Mouse (Mus musculus): ENCODE measurements around the gene Tarbp1. TPM values are rescaled to one million over a fixed set of nuclear protein-coding genes. Genes with fewer than 3 reads are reported as not detected.
"Not testable (repeated sequence)": the region's sequence is repeated elsewhere in the genome, so short reads cannot be mapped to it uniquely, and the experiment has no call there.

The Tarbp1 gene
- polyA plus RNA-seq, 1 experiment from 2014 or later: 1.1 TPM

- peak; percentile 70 for ATAC-seq (ENCODE audit: low FRiP score, low TSS enrichment)
- WGBS: 38% methylated on average over 8 of the region's 8 CpGs
Measured at GRCm38 (mm10) chr8:126481494-126482347, 6.9 kb upstream of the Tarbp1 start.

GRCm38 (mm10) chr8:126480366-126480765 is 5.5 kb upstream of the Tarbp1 start:
- no peak for ATAC-seq (ENCODE audit: low FRiP score, low TSS enrichment)

More at GRCm38 (mm10) chr8:126481494-126482347, 6.9 kb upstream of the Tarbp1 start:
- Histone ChIP-seq H3K9ac (ENCODE audit: low read length) (no peak overlapping the region), H3K4me2 (replicated peaks; ENCODE audit: low read depth) (no peak overlapping the region), H3K9me3 (ENCODE audit: control insufficient read depth, low read length) (no peaks in the 10 kb centered on the region), H3K27me3 (ENCODE audit: control insufficient read depth, insufficient read depth, low read length) (no peaks in the 10 kb centered on the region), H3K36me3 (ENCODE audit: control insufficient read depth, insufficient read depth, low read length) (no peaks in the 10 kb centered on the region), H3K27ac (replicated peaks) (no peak overlapping the region), H3K4me3 (ENCODE audit: low read depth, low read length) (no peak overlapping the region), H3K4me1 (replicated peaks; ENCODE audit: control insufficient read depth, insufficient read depth) (no peaks in the 10 kb centered on the region)
- TF ChIP-seq EP300 (optimal IDR thresholded peaks at IDR 0.05): no peak
- TF ChIP-seq CTCF (IDR thresholded peaks at IDR 0.05; ENCODE audit: low read depth): peak; percentile 79
- peak; percentile 63 for DNase-seq (ENCODE audit: low spot score)

GRCm38 (mm10) chr8:126478714-126479113 is 3.8 kb upstream of the Tarbp1 start:
- Histone ChIP-seq H3K9me3 (ENCODE audit: control insufficient read depth, low read length) (no peaks in the 10 kb centered on the region), H3K4me2 (replicated peaks; ENCODE audit: low read depth) (no peak overlapping the region), H3K4me1 (replicated peaks; ENCODE audit: control insufficient read depth, insufficient read depth) (0 out of 2 replicates have a peak, but pooled peaks cover 2% of the 10 kb centered on the region), H3K4me3 (ENCODE audit: low read depth, low read length) (no peak overlapping the region), H3K27ac (replicated peaks) (no peak overlapping the region), H3K36me3 (ENCODE audit: control insufficient read depth, insufficient read depth, low read length) (no peaks in the 10 kb centered on the region), H3K9ac (ENCODE audit: low read length) (no peak overlapping the region), H3K27me3 (ENCODE audit: control insufficient read depth, insufficient read depth, low read length) (no peaks in the 10 kb centered on the region)
- TF ChIP-seq EP300 (optimal IDR thresholded peaks at IDR 0.05): no peak
- TF ChIP-seq CTCF (IDR thresholded peaks at IDR 0.05; ENCODE audit: low read depth): no peak
- 14% methylated on average over 3 of the region's 3 CpGs for WGBS
- ATAC-seq (ENCODE audit: low FRiP score, low TSS enrichment) (no peak), DNase-seq (ENCODE audit: low spot score) (no peak)

More at GRCm38 (mm10) chr8:126480366-126480765, 5.5 kb upstream of the Tarbp1 start:
- no peak overlapping the region for H3K27ac ChIP-seq (replicated peaks)
- DNase-seq (ENCODE audit: low spot score): no peak
- no peak overlapping the region for H3K4me3 ChIP-seq (ENCODE audit: low read depth, low read length)
- WGBS: 69% methylated on average over 2 of the region's 2 CpGs
- no peaks in the 10 kb centered on the region for H3K36me3 ChIP-seq (ENCODE audit: control insufficient read depth, insufficient read depth, low read length)
- H3K4me1 ChIP-seq (replicated peaks; ENCODE audit: control insufficient read depth, insufficient read depth): no peaks in the 10 kb centered on the region
- H3K9ac ChIP-seq (ENCODE audit: low read length): no peak overlapping the region
- H3K4me2 ChIP-seq (replicated peaks; ENCODE audit: low read depth): no peak overlapping the region
- no peak for TF ChIP-seq EP300 (optimal IDR thresholded peaks at IDR 0.05)
- no peak for TF ChIP-seq CTCF (IDR thresholded peaks at IDR 0.05; ENCODE audit: low read depth)
- no peaks in the 10 kb centered on the region for H3K27me3 ChIP-seq (ENCODE audit: control insufficient read depth, insufficient read depth, low read length)
- no peaks in the 10 kb centered on the region for H3K9me3 ChIP-seq (ENCODE audit: control insufficient read depth, low read length)

- not testable (repeated sequence) for H3K4me1 ChIP-seq (replicated peaks; ENCODE audit: control insufficient read depth, insufficient read depth); H3K27ac ChIP-seq (replicated peaks); H3K9ac ChIP-seq (ENCODE audit: low read length); H3K4me3 ChIP-seq (ENCODE audit: low read depth, low read length); H3K9me3 ChIP-seq (ENCODE audit: control insufficient read depth, low read length); H3K27me3 ChIP-seq (ENCODE audit: control insufficient read depth, insufficient read depth, low read length); H3K4me2 ChIP-seq (replicated peaks; ENCODE audit: low read depth); H3K36me3 ChIP-seq (ENCODE audit: control insufficient read depth, insufficient read depth, low read length); ATAC-seq (ENCODE audit: low FRiP score, low TSS enrichment)
- 49% methylated on average over 29 of the region's 29 CpGs for WGBS
- peak; percentile 39; the same call in 1 of the 2 replicates for TF ChIP-seq CTCF (IDR thresholded peaks at IDR 0.05; ENCODE audit: low read depth)
- peak; percentile 25 for DNase-seq (ENCODE audit: low spot score)
Measured at GRCm38 (mm10) chr8:126476151-126476855, 1.4 kb upstream of the Tarbp1 start.

GRCm38 (mm10) chr8:126475738-126476137 is 873 bp upstream of the Tarbp1 start:
- H3K27ac ChIP-seq (replicated peaks): not testable (repeated sequence)
- 57% methylated on average over 8 of the region's 8 CpGs for WGBS

More at GRCm38 (mm10) chr8:126475738-126476137, 873 bp upstream of the Tarbp1 start:
- not testable (repeated sequence) for ATAC-seq (ENCODE audit: low FRiP score, low TSS enrichment); H3K9me3 ChIP-seq (ENCODE audit: control insufficient read depth, low read length); H3K36me3 ChIP-seq (ENCODE audit: control insufficient read depth, insufficient read depth, low read length); H3K4me3 ChIP-seq (ENCODE audit: low read depth, low read length); H3K4me2 ChIP-seq (replicated peaks; ENCODE audit: low read depth); H3K4me1 ChIP-seq (replicated peaks; ENCODE audit: control insufficient read depth, insufficient read depth); H3K9ac ChIP-seq (ENCODE audit: low read length); DNase-seq (ENCODE audit: low spot score); H3K27me3 ChIP-seq (ENCODE audit: control insufficient read depth, insufficient read depth, low read length)

Measured in stomach, postnatal 0 days (tissue).